Mouse (Mus musculus) hindbrain, embryonic 15.5 days (tissue): Measurements from ENCODE around the gene Scarb1. TPM values are rescaled to one million over a fixed set of nuclear protein-coding genes. Genes with fewer than 3 reads are reported as not detected.

Source experiments
- ATAC-seq: fragments of 200-750 bp; cut with Nextera tagmentation; 2 replicates; pipeline ENCODE4 v1.8.0; 2017; ENCODE audit warnings: low read depth, moderate number of reproducible peaks, moderate TSS enrichment; ENCODE audit not compliant: low FRiP score
- H3K27ac ChIP-seq: fragments of 300-500 bp; sonication (generic); replicated peaks from 2 replicates; pipeline ENCODE4 v1.5.1; 2015; ENCODE audit warnings: mild to moderate bottlenecking, inconsistent platforms
- H3K27me3 ChIP-seq: fragments of 300-500 bp; sonication (generic); 2 replicates; pipeline ENCODE4 v1.6.1; 2015; ENCODE audit warnings: control low read depth, inconsistent platforms
- H3K36me3 ChIP-seq: fragments of 300-500 bp; sonication (generic); 2 replicates; pipeline ENCODE4 v1.6.1; 2015; ENCODE audit warnings: control low read depth, inconsistent platforms
- H3K4me1 ChIP-seq: fragments of 300-500 bp; sonication (generic); replicated peaks from 2 replicates; pipeline ENCODE4 v1.6.1; 2015; ENCODE audit warnings: control low read depth, inconsistent platforms
- H3K4me2 ChIP-seq: fragments of 300-500 bp; sonication (generic); 2 replicates; pipeline ENCODE4 v1.6.1; 2015; ENCODE audit warnings: moderate library complexity, mild to moderate bottlenecking, inconsistent platforms
- H3K4me3 ChIP-seq: fragments of 300-500 bp; sonication (generic); 2 replicates; pipeline ENCODE4 v1.5.1; 2015; ENCODE audit warnings: mild to moderate bottlenecking, inconsistent platforms
- H3K9ac ChIP-seq: fragments of 300-500 bp; sonication (generic); 2 replicates; pipeline ENCODE4 v1.6.1; 2015; ENCODE audit warnings: inconsistent platforms
- H3K9me3 ChIP-seq: fragments of 300-500 bp; sonication (generic); 2 replicates; pipeline ENCODE4 v1.6.1; 2016; ENCODE audit warnings: control low read depth, inconsistent platforms
- WGBS: fragments of 180-500 bp; shearing (Covaris S2); methylation state at CpG from one replicate; pipeline ENCODE4 v1.1.7; 2015; 5-methylcytosine and 5-hydroxymethylcytosine counted together
- polyA plus RNA-seq: library from polyadenylated mRNA; unstranded; fragments of >200 nt; fragmentation: Nextera tagmentation; extraction: Ambion mirVana; gene quantifications from 2 replicates; pipeline ENCODE4 v1.2.1, GENCODE M21; 2015

The Scarb1 gene
- polyA plus RNA-seq, 1 experiment from 2014 or later: 52.4 TPM

- Histone ChIP-seq H3K9ac (no peak overlapping the region), H3K27me3 (no peaks in the 10 kb centered on the region), H3K36me3 (no peaks in the 10 kb centered on the region), H3K4me1 (peaks cover 33% of the 10 kb centered on the region), H3K4me2 (no peak overlapping the region), H3K9me3 (no peaks in the 10 kb centered on the region), H3K27ac (no peak overlapping the region), H3K4me3 (no peak overlapping the region)
- ATAC-seq: no peak
- WGBS: 84% methylated on average over 10 of the region's 10 CpGs
Observed at GRCm38 (mm10) chr5:125272231-125272988, 68.5 kb downstream of the Scarb1 start.

- H3K4me1 ChIP-seq: peaks cover 40% of the 10 kb centered on the region
- no peak overlapping the region for H3K4me3 ChIP-seq
- 11% methylated on average over 15 of the region's 15 CpGs for WGBS
- no peak overlapping the region for H3K9ac ChIP-seq
- no peaks in the 10 kb centered on the region for H3K27me3 ChIP-seq
- H3K36me3 ChIP-seq: no peaks in the 10 kb centered on the region
- ATAC-seq: no peak
- no peak overlapping the region for H3K4me2 ChIP-seq
- H3K9me3 ChIP-seq: no peaks in the 10 kb centered on the region
- no peak overlapping the region for H3K27ac ChIP-seq
Observed at GRCm38 (mm10) chr5:125271531-125272203, 69.2 kb downstream of the Scarb1 start.

- no peak overlapping the region; the same call in 1 of the 2 replicates for H3K9ac ChIP-seq
- no peaks in the 10 kb centered on the region for H3K27me3 ChIP-seq
- 18% methylated on average over 12 of the region's 12 CpGs for WGBS
- H3K4me2 ChIP-seq: no peak overlapping the region
- no peaks in the 10 kb centered on the region for H3K9me3 ChIP-seq
- H3K4me3 ChIP-seq: no peak overlapping the region
- no peak for ATAC-seq
- H3K36me3 ChIP-seq: no peaks in the 10 kb centered on the region
- no peak overlapping the region for H3K27ac ChIP-seq
- H3K4me1 ChIP-seq: peaks cover 47% of the 10 kb centered on the region
Observed at GRCm38 (mm10) chr5:125270587-125271130, 70.2 kb downstream of the Scarb1 start.

GRCm38 (mm10) chr5:125269836-125270235, 71.1 kb downstream of the Scarb1 start:
- Histone ChIP-seq H3K27me3 (no peaks in the 10 kb centered on the region), H3K36me3 (no peaks in the 10 kb centered on the region), H3K9me3 (no peaks in the 10 kb centered on the region), H3K4me3 (no peak overlapping the region), H3K4me2 (no peak overlapping the region), H3K27ac (no peak overlapping the region), H3K4me1 (peaks cover 53% of the 10 kb centered on the region), H3K9ac (no peak overlapping the region)
- no peak for ATAC-seq
- WGBS: 89% methylated on average over 7 of the region's 7 CpGs

GRCm38 (mm10) chr5:125269399-125269798, 71.5 kb downstream of the Scarb1 start:
- Histone ChIP-seq H3K27ac (no peak overlapping the region), H3K36me3 (no peaks in the 10 kb centered on the region), H3K9ac (no peak overlapping the region), H3K9me3 (no peaks in the 10 kb centered on the region), H3K27me3 (no peaks in the 10 kb centered on the region), H3K4me2 (no peak overlapping the region), H3K4me3 (no peak overlapping the region), H3K4me1 (peaks cover 58% of the 10 kb centered on the region)
- WGBS: 90% methylated on average over 8 of the region's 8 CpGs
- no peak for ATAC-seq

- WGBS: 13% methylated on average over 10 of the region's 10 CpGs
- H3K4me1 ChIP-seq: peaks cover 55% of the 10 kb centered on the region
- no peak overlapping the region for H3K4me3 ChIP-seq
- no peaks in the 10 kb centered on the region for H3K27me3 ChIP-seq
- H3K9me3 ChIP-seq: no peaks in the 10 kb centered on the region
- peak overlapping the region; percentile 51 for H3K4me2 ChIP-seq
- H3K36me3 ChIP-seq: no peaks in the 10 kb centered on the region
- peak overlapping the region; percentile 80 for H3K27ac ChIP-seq
- peak overlapping the region; percentile 1; the same call in 1 of the 2 replicates for H3K9ac ChIP-seq
- peak; percentile 42 for ATAC-seq
Observed at GRCm38 (mm10) chr5:125268033-125268765, 72.7 kb downstream of the Scarb1 start.

GRCm38 (mm10) chr5:125267150-125267961, 73.5 kb downstream of the Scarb1 start:
- Histone ChIP-seq H3K27ac (peak overlapping the region; percentile 80), H3K4me2 (peak overlapping the region; percentile 51), H3K36me3 (no peaks in the 10 kb centered on the region), H3K4me3 (peak overlapping the region; percentile 20), H3K9ac (peak overlapping the region; percentile 6; the same call in 1 of the 2 replicates), H3K9me3 (no peaks in the 10 kb centered on the region), H3K27me3 (no peaks in the 10 kb centered on the region), H3K4me1 (peaks cover 63% of the 10 kb centered on the region)
- ATAC-seq: peak; percentile 13
- 13% methylated on average over 35 of the region's 35 CpGs for WGBS

GRCm38 (mm10) chr5:125266128-125266527, 74.8 kb downstream of the Scarb1 start:
- no peaks in the 10 kb centered on the region for H3K36me3 ChIP-seq
- WGBS: 41% methylated on average over 9 of the region's 9 CpGs
- H3K4me3 ChIP-seq: no peak overlapping the region
- H3K9ac ChIP-seq: no peak overlapping the region
- no peak for ATAC-seq
- H3K4me1 ChIP-seq: peaks cover 64% of the 10 kb centered on the region
- H3K27me3 ChIP-seq: no peaks in the 10 kb centered on the region
- no peaks in the 10 kb centered on the region for H3K9me3 ChIP-seq
- no peak overlapping the region for H3K4me2 ChIP-seq
- H3K27ac ChIP-seq: peak overlapping the region; percentile 80

GRCm38 (mm10) chr5:125264700-125265099, 76.2 kb downstream of the Scarb1 start:
- Histone ChIP-seq H3K4me3 (no peak overlapping the region), H3K27ac (peak overlapping the region; percentile 80), H3K4me2 (no peak overlapping the region; the same call in 1 of the 2 replicates), H3K27me3 (no peaks in the 10 kb centered on the region), H3K9me3 (no peaks in the 10 kb centered on the region), H3K4me1 (peaks cover 62% of the 10 kb centered on the region), H3K9ac (no peak overlapping the region), H3K36me3 (no peaks in the 10 kb centered on the region)
- WGBS: 17% methylated on average over 17 of the region's 17 CpGs
- ATAC-seq: peak; percentile 2; the same call in 1 of the 2 replicates

- H3K4me3 ChIP-seq: no peak overlapping the region
- 21% methylated on average over 7 of the region's 7 CpGs for WGBS
- H3K9ac ChIP-seq: no peak overlapping the region
- peaks cover 47% of the 10 kb centered on the region for H3K4me1 ChIP-seq
- H3K36me3 ChIP-seq: no peaks in the 10 kb centered on the region
- no peaks in the 10 kb centered on the region for H3K27me3 ChIP-seq
- H3K9me3 ChIP-seq: no peaks in the 10 kb centered on the region
- no peak overlapping the region for H3K4me2 ChIP-seq
- peak; percentile 43; the same call in 1 of the 2 replicates for ATAC-seq
- peak overlapping the region; percentile 73 for H3K27ac ChIP-seq
Observed at GRCm38 (mm10) chr5:125262578-125262977, 78.3 kb downstream of the Scarb1 start.

GRCm38 (mm10) chr5:125253917-125254316, 87.0 kb downstream of the Scarb1 start:
- 51% methylated on average over 4 of the region's 5 CpGs for WGBS
- Histone ChIP-seq H3K4me2 (no peak overlapping the region), H3K27ac (no peak overlapping the region), H3K4me3 (no peak overlapping the region), H3K27me3 (no peaks in the 10 kb centered on the region), H3K36me3 (no peaks in the 10 kb centered on the region), H3K9me3 (no peaks in the 10 kb centered on the region), H3K9ac (no peak overlapping the region), H3K4me1 (0 out of 2 replicates have a peak, but pooled peaks cover 4% of the 10 kb centered on the region)
- no peak; the same call in 1 of the 2 replicates for ATAC-seq
